Mouse (Mus musculus) embryonic facial prominence, embryonic 15.5 days (tissue): ENCODE measurements around the gene Tmem39a. TPM values are rescaled to one million over a fixed set of nuclear protein-coding genes. Genes with fewer than 3 reads are reported as not detected.

Experiments
- ATAC-seq: fragments of 200-750 bp; cut with Nextera tagmentation; 2 replicates; pipeline ENCODE4 v1.8.0; 2017; ENCODE audit warnings: low read depth, moderate TSS enrichment; ENCODE audit not compliant: insufficient number of reproducible peaks, low FRiP score, low TSS enrichment
- H3K27ac ChIP-seq: fragments of 300-500 bp; sonication (generic); replicated peaks from 2 replicates; pipeline ENCODE4 v1.5.1; 2015; ENCODE audit warnings: mild to moderate bottlenecking, inconsistent platforms
- H3K27me3 ChIP-seq: fragments of 300-500 bp; sonication (generic); 2 replicates; pipeline ENCODE4 v1.6.1; 2015; ENCODE audit warnings: inconsistent platforms
- H3K36me3 ChIP-seq: fragments of 300-500 bp; sonication (generic); 2 replicates; pipeline ENCODE4 v1.6.1; 2015; ENCODE audit warnings: mild to moderate bottlenecking, inconsistent platforms
- H3K4me1 ChIP-seq: fragments of 300-500 bp; sonication (generic); 2 replicates; pipeline ENCODE4 v1.6.1; 2015; ENCODE audit warnings: inconsistent platforms
- H3K4me2 ChIP-seq: fragments of 300-500 bp; sonication (generic); replicated peaks from 2 replicates; pipeline ENCODE4 v1.6.1; 2015; ENCODE audit warnings: mild to moderate bottlenecking, inconsistent platforms
- H3K4me3 ChIP-seq: fragments of 300-500 bp; sonication (generic); replicated peaks from 2 replicates; pipeline ENCODE4 v1.5.1; 2015; ENCODE audit warnings: mild to moderate bottlenecking, inconsistent platforms
- H3K9ac ChIP-seq: fragments of 300-500 bp; sonication (generic); 2 replicates; pipeline ENCODE4 v1.6.1; 2015; ENCODE audit warnings: inconsistent platforms
- H3K9me3 ChIP-seq: fragments of 300-500 bp; sonication (generic); replicated peaks from 2 replicates; pipeline ENCODE4 v1.6.1; 2016; ENCODE audit warnings: inconsistent platforms
- WGBS: fragments of 180-500 bp; shearing (Covaris S2); methylation state at CpG from one replicate; pipeline ENCODE4 v1.1.7; 2015; 5-methylcytosine and 5-hydroxymethylcytosine counted together
- polyA plus RNA-seq: library from polyadenylated mRNA; unstranded; fragments of >200 nt; fragmentation: Nextera tagmentation; extraction: Ambion mirVana; gene quantifications from 2 replicates; pipeline ENCODE4 v1.2.1, GENCODE M21; 2015

Gene Tmem39a
- polyA plus RNA-seq, 1 experiment from 2014 or later = 138 TPM

GRCm38 (mm10) chr16:38636682-38637081 lies 78.2 kb downstream of the Tmem39a start:
- no peak overlapping the region for H3K4me3 ChIP-seq
- no peaks in the 10 kb centered on the region for H3K27me3 ChIP-seq
- whole genome bisulfite sequencing = 21% methylated on average over 9 of the region's 9 CpGs
- H3K9me3 ChIP-seq = no peaks in the 10 kb centered on the region
- no peak overlapping the region for H3K9ac ChIP-seq
- no peak; the same call in 1 of the 2 replicates for ATAC-seq
- 0 out of 2 replicates have a peak overlapping the region, but pooled peaks have one; percentile 7 for H3K27ac ChIP-seq
- no peaks in the 10 kb centered on the region for H3K36me3 ChIP-seq
- H3K4me1 ChIP-seq = peaks cover 12% of the 10 kb centered on the region; the same call in 1 of the 2 replicates
- H3K4me2 ChIP-seq = no peak overlapping the region

GRCm38 (mm10) chr16:38637085-38637484 lies 78.6 kb downstream of the Tmem39a start:
- H3K4me2 ChIP-seq = no peak overlapping the region
- no peak overlapping the region for H3K9ac ChIP-seq
- 0 out of 2 replicates have a peak overlapping the region, but pooled peaks have one; percentile 7 for H3K27ac ChIP-seq
- H3K27me3 ChIP-seq = no peaks in the 10 kb centered on the region
- H3K4me3 ChIP-seq = no peak overlapping the region
- H3K36me3 ChIP-seq = no peaks in the 10 kb centered on the region
- no peak for ATAC-seq
- peaks cover 12% of the 10 kb centered on the region; the same call in 1 of the 2 replicates for H3K4me1 ChIP-seq
- 33% methylated on average over 10 of the region's 10 CpGs for WGBS
- no peaks in the 10 kb centered on the region for H3K9me3 ChIP-seq

Other genes with a start within 250 kb of the Tmem39a start
- 1.8 and 4.2 TPM in 2 replicates for gene Maats1, start 216.6 kb upstream of the Tmem39a start, polyA plus RNA-seq
- gene Cox17, start 211.7 kb upstream of the Tmem39a start, polyA plus RNA-seq = 122 and 124 TPM in 2 replicates
- gene Gm21987, start 211.7 kb upstream of the Tmem39a start, polyA plus RNA-seq = not detected in 2 replicates
- 5.2 and 9.7 TPM in 2 replicates for gene Popdc2, start 196.5 kb upstream of the Tmem39a start, polyA plus RNA-seq
- 0.49 and 0.60 TPM in 2 replicates for gene Pla1a, start 125.6 kb upstream of the Tmem39a start, polyA plus RNA-seq
- 105 and 109 TPM in 2 replicates for gene Adprh, start 106.0 kb upstream of the Tmem39a start, polyA plus RNA-seq
- 0.21 and 0.41 TPM in 2 replicates for gene Cd80, start 103.1 kb upstream of the Tmem39a start, polyA plus RNA-seq
- 28.9 and 29.9 TPM in 2 replicates for gene Timmdc1, start 36.0 kb upstream of the Tmem39a start, polyA plus RNA-seq
- 54.2 and 57.5 TPM in 2 replicates for gene Poglut1, start 8.4 kb upstream of the Tmem39a start, polyA plus RNA-seq
- gene Arhgap31, start 154.6 kb downstream of the Tmem39a start, polyA plus RNA-seq = 14.5 and 16.3 TPM in 2 replicates
- gene B4galt4, start 183.6 kb downstream of the Tmem39a start, polyA plus RNA-seq = 24.7 and 25.2 TPM in 2 replicates
- gene Upk1b, start 241.6 kb downstream of the Tmem39a start, polyA plus RNA-seq = 42.4 and 58.4 TPM in 2 replicates